Mouse (Mus musculus): ENCODE results near the gene Tmem263.

Gene Tmem263

GRCm38 (mm10) chr10:85102247-85103084 is at the start of gene Tmem263, which contains the start of gene Fhl4:
TSS of gene Tmem263 (plus strand) at chr10:85102627.
TSS of gene Fhl4 (minus strand) at chr10:85102495.
- in situ Hi-C loops (cut with MboI) = no loop called here

GRCm38 (mm10) chr10:85054876-85055275 is 47.6 kb upstream of the Tmem263 start:
- in situ Hi-C loops (cut with MboI) = no loop called here

- in situ Hi-C loops (cut with MboI) = no loop called here
These were observed 30.7 kb upstream of the Tmem263 start for GRCm38 (mm10) chr10:85071605-85072152.

- in situ Hi-C loops (cut with MboI) = no loop called here
These were observed 586 bp upstream of the Tmem263 start for GRCm38 (mm10) chr10:85101841-85102240.

- in situ Hi-C loops (cut with MboI) = no loop called here
These were observed 858 bp downstream of the Tmem263 start for GRCm38 (mm10) chr10:85103085-85103885.

- in situ Hi-C loops (cut with MboI) = no loop called here
These were observed 12.0 kb downstream of the Tmem263 start for GRCm38 (mm10) chr10:85114409-85114808.

- in situ Hi-C loops (cut with MboI) = no loop called here
These were observed 22.8 kb downstream of the Tmem263 start for GRCm38 (mm10) chr10:85125184-85125583.

GRCm38 (mm10) chr10:85127395-85128287 is 25.2 kb downstream of the Tmem263 start, which contains the start of gene Mterf2:
TSS of gene Mterf2 (minus strand) at chr10:85128027.
- in situ Hi-C loops (cut with MboI) = no loop called here

- in situ Hi-C loops (cut with MboI) = no loop called here
These were observed 26.0 kb downstream of the Tmem263 start for GRCm38 (mm10) chr10:85128453-85128852.

- in situ Hi-C loops (cut with MboI) = no loop called here
These were observed 34.1 kb downstream of the Tmem263 start for GRCm38 (mm10) chr10:85136573-85136972.

GRCm38 (mm10) chr10:85141465-85141864 is 39.0 kb downstream of the Tmem263 start:
- in situ Hi-C loops (cut with MboI) = no loop called here

- in situ Hi-C loops (cut with MboI) = no loop called here
These were observed 43.9 kb downstream of the Tmem263 start for GRCm38 (mm10) chr10:85146282-85146681.

- in situ Hi-C loops (cut with MboI) = no loop called here
These were observed 46.8 kb downstream of the Tmem263 start for GRCm38 (mm10) chr10:85149226-85149625.

- in situ Hi-C loops (cut with MboI) = no loop called here
These were observed 51.8 kb downstream of the Tmem263 start for GRCm38 (mm10) chr10:85154195-85154594.

- in situ Hi-C loops (cut with MboI) = no loop called here
These were observed 55.0 kb downstream of the Tmem263 start for GRCm38 (mm10) chr10:85157451-85157850.

GRCm38 (mm10) chr10:85159989-85160619 is 57.7 kb downstream of the Tmem263 start:
- in situ Hi-C loops (cut with MboI) = no loop called here

- in situ Hi-C loops (cut with MboI) = no loop called here
These were observed 59.4 kb downstream of the Tmem263 start for GRCm38 (mm10) chr10:85161745-85162351.

- in situ Hi-C loops (cut with MboI) = no loop called here
These were observed 62.4 kb downstream of the Tmem263 start for GRCm38 (mm10) chr10:85164791-85165190.

- in situ Hi-C loops (cut with MboI) = no loop called here
These were observed 62.9 kb downstream of the Tmem263 start for GRCm38 (mm10) chr10:85165306-85165705.
